Mouse (Mus musculus) kidney, embryonic 15.5 days (tissue): Measurements from ENCODE around the gene Nkx2-5. TPM values are rescaled to one million over a fixed set of nuclear protein-coding genes. Genes with fewer than 3 reads are reported as not detected.

ENCODE experiments used
- ATAC-seq: fragments of 200-750 bp; cut with Nextera tagmentation; replicated peaks from 2 replicates; pipeline ENCODE4 v1.8.0; 2017; ENCODE audit warnings: moderate TSS enrichment; ENCODE audit not compliant: low FRiP score
- H3K27ac ChIP-seq: fragments of 300-500 bp; sonication (generic); 2 replicates; pipeline ENCODE4 v1.5.1; 2015; ENCODE audit warnings: mild to moderate bottlenecking, inconsistent platforms
- H3K27me3 ChIP-seq: fragments of 300-500 bp; sonication (generic); 2 replicates; pipeline ENCODE4 v1.6.1; 2015; ENCODE audit warnings: inconsistent platforms
- H3K36me3 ChIP-seq: fragments of 300-500 bp; sonication (generic); 2 replicates; pipeline ENCODE4 v1.6.1; 2015; ENCODE audit warnings: inconsistent platforms
- H3K4me1 ChIP-seq: fragments of 300-500 bp; sonication (generic); 2 replicates; pipeline ENCODE4 v1.6.1; 2015; ENCODE audit warnings: inconsistent platforms
- H3K4me2 ChIP-seq: fragments of 300-500 bp; sonication (generic); 2 replicates; pipeline ENCODE4 v1.6.1; 2015; ENCODE audit warnings: moderate library complexity, mild to moderate bottlenecking, inconsistent platforms
- H3K4me3 ChIP-seq: fragments of 300-500 bp; sonication (generic); replicated peaks from 2 replicates; pipeline ENCODE4 v1.5.1; 2015; ENCODE audit warnings: mild to moderate bottlenecking, inconsistent platforms
- H3K9ac ChIP-seq: fragments of 300-500 bp; sonication (generic); 2 replicates; pipeline ENCODE4 v1.6.1; 2015; ENCODE audit warnings: mild to moderate bottlenecking, inconsistent platforms
- H3K9me3 ChIP-seq: fragments of 300-500 bp; sonication (generic); replicated peaks from 2 replicates; pipeline ENCODE4 v1.6.1; 2016; ENCODE audit warnings: inconsistent platforms
- whole genome bisulfite sequencing: fragments of 180-500 bp; shearing (Covaris S2); methylation state at CpG from one replicate; pipeline ENCODE4 v1.1.7; 2015; ENCODE audit warnings: mixed read lengths; 5-methylcytosine and 5-hydroxymethylcytosine counted together
- polyA plus RNA-seq: library from polyadenylated mRNA; unstranded; fragments of >200 nt; fragmentation: Nextera tagmentation; extraction: Ambion mirVana; gene quantifications from 2 replicates; pipeline ENCODE4 v1.2.1, GENCODE M21; 2015

Gene Nkx2-5
- polyA plus RNA-seq, 1 experiment from 2014 or later, result not detected

DNA sequence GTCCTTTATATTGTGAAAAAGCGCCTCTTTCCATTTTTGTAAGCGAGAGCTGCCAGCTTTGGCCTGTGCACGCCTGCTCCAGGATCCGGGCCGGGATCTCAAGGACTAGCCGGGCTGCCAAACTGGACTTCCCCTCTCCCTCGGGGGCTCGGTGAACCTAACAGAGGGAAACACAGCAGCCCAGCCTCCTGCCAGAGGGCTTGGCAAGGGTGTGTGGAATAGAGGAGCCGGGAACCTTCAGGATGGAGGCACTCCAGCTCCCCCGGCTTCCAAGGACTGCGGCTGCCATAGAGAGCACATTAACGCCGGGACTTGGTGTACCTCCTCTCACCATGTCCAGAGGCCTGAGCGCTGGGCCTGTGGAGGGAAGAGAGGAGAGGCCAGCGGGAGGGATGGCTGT is 52.7 kb downstream of the Nkx2-5 start:
- peaks cover 62% of the 10 kb centered on the region for H3K36me3 ChIP-seq
- H3K4me2 ChIP-seq, result no peak overlapping the region
- no peaks in the 10 kb centered on the region for H3K27me3 ChIP-seq
- H3K4me3 ChIP-seq, result no peak overlapping the region
- 89% methylated on average over 15 of the region's 15 CpGs for WGBS
- ATAC-seq, result no peak
- H3K27ac ChIP-seq, result no peak overlapping the region
- no peaks in the 10 kb centered on the region for H3K4me1 ChIP-seq
- H3K9me3 ChIP-seq, result no peaks in the 10 kb centered on the region
- H3K9ac ChIP-seq, result no peak overlapping the region

- Histone ChIP-seq H3K27ac (no peak overlapping the region), H3K4me2 (no peak overlapping the region), H3K27me3 (no peaks in the 10 kb centered on the region), H3K4me1 (no peaks in the 10 kb centered on the region), H3K36me3 (peaks cover 67% of the 10 kb centered on the region), H3K9ac (no peak overlapping the region), H3K9me3 (no peaks in the 10 kb centered on the region), H3K4me3 (no peak overlapping the region)
- 76% methylated on average over 7 of the region's 7 CpGs for WGBS
- ATAC-seq, result no peak
Observed at GRCm38 (mm10) chr17:26791580-26791979, 53.2 kb downstream of the Nkx2-5 start.

DNA sequence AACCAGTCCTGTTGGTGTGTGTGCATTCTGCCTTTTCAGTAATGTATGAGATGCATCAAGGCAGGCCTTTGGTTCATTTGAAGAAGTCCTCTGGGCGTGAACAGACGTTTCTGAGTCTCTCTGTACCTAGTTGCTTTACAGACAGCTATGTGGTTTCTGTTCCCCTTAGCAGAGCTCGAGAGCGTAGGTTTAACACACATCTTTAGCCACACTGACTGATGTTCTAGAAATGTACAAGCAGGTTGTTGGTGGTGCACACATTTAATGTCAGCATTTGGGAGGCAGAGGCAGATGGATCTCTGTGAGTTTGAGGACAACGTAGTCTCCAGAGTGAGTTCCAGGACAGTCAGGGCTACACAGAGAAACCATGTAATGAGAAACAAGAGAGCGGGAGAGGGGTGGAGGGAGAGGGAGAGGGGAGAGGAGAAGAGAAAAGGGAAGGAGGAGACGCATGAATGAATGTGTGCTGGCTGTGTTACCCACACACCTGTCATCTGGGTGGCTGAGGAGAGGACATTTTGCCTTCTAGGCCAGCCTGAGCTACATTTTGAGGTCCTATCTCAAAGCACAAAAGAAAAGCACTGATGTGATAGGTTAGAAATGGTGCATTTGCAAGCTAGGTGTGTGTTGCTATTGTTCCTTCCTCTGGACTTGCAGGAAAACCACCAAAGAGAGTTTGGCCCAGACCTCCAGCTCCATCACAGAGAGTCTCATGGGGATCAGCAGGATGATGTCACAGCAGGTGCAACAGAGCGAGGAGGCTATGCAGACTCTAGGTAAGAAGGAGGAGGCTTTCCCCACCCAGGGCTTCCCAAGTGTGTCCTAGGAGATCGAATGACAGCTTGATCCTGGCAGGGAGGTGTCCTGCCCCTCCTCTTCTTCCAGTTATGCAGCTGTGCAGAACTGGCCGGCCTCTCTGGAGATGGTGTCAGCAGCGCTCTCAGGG is 54.3 kb downstream of the Nkx2-5 start:
- peak; percentile 46; the same call in 1 of the 2 replicates for ATAC-seq
- H3K9ac ChIP-seq, result no peak overlapping the region
- H3K27ac ChIP-seq, result no peak overlapping the region
- 80% methylated on average over 11 of the region's 11 CpGs for WGBS
- H3K4me3 ChIP-seq, result no peak overlapping the region
- no peaks in the 10 kb centered on the region for H3K4me1 ChIP-seq
- no peak overlapping the region for H3K4me2 ChIP-seq
- peaks cover 74% of the 10 kb centered on the region for H3K36me3 ChIP-seq
- no peaks in the 10 kb centered on the region for H3K27me3 ChIP-seq
- no peaks in the 10 kb centered on the region for H3K9me3 ChIP-seq

DNA sequence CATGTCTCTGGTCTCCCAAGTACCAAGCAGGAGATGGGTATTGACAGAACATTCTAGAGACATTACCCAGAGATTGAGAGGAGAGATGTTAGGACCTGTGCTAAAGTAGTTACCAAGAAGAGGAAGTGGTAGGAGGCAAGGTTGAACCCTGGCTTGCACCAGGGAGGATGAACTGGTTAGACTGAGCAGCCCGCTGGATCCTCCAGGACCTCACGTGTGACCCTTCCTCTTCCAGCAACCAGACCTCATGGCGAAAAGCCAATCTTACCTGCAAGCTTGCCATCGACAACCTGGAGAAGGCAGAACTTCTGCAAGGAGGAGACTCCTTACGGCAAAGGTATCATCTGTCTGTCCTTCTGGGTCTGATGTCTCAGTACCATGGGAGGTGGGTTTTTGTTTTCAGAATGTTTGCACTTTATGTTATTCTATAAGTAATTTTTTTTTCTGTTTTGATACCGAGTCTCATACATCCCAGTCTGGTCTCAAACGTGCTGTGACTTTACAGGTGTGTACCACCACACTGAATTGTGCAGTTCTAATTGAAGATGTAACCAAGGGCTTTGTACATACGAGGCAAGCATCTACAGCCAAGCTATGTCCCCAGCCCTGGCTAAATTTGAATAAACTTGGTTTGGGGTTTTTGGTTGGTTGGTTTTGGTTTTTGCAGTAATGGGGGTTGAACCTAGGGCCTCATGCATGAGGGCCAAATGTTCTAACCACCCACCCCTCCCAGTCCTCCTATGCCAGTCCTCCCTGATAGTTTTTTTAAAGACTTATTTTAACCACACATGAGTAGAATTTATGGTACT is 55.1 kb downstream of the Nkx2-5 start:
- no peak for ATAC-seq
- Histone ChIP-seq H3K9ac (no peak overlapping the region), H3K4me1 (no peaks in the 10 kb centered on the region), H3K4me2 (no peak overlapping the region), H3K36me3 (peaks cover 83% of the 10 kb centered on the region), H3K4me3 (no peak overlapping the region), H3K27me3 (no peaks in the 10 kb centered on the region), H3K27ac (no peak overlapping the region), H3K9me3 (no peaks in the 10 kb centered on the region)
- 90% methylated on average over 8 of the region's 8 CpGs for WGBS

GRCm38 (mm10) chr17:26788986-26789385 is 55.8 kb downstream of the Nkx2-5 start:
- Histone ChIP-seq H3K27ac (no peak overlapping the region), H3K27me3 (no peaks in the 10 kb centered on the region), H3K9ac (no peak overlapping the region), H3K4me3 (no peak overlapping the region), H3K36me3 (peaks cover 90% of the 10 kb centered on the region), H3K4me2 (no peak overlapping the region), H3K4me1 (no peaks in the 10 kb centered on the region), H3K9me3 (no peaks in the 10 kb centered on the region)
- ATAC-seq, result no peak
- 92% methylated on average over 8 of the region's 8 CpGs for WGBS

Other genes with a start within 250 kb of the Nkx2-5 start
- 211 and 224 TPM in 2 replicates for gene Atp6v0e, start 181.8 kb downstream of the Nkx2-5 start, polyA plus RNA-seq
- gene Crebrf, start 129.4 kb downstream of the Nkx2-5 start, polyA plus RNA-seq, result 7.0 and 9.0 TPM in 2 replicates
- 51.3 and 52.3 TPM in 2 replicates for gene Bnip1, start 63.9 kb downstream of the Nkx2-5 start, polyA plus RNA-seq
- gene Kifc5b, start 72.1 kb upstream of the Nkx2-5 start, polyA plus RNA-seq, result 9.0 and 9.3 TPM in 2 replicates
- gene Phf1, start 88.0 kb upstream of the Nkx2-5 start, polyA plus RNA-seq, result 7.0 and 8.7 TPM in 2 replicates
- 192 and 203 TPM in 2 replicates for gene Cuta, start 94.6 kb upstream of the Nkx2-5 start, polyA plus RNA-seq
- 1.9 and 2.0 TPM in 2 replicates for gene Syngap1, start 96.2 kb upstream of the Nkx2-5 start, polyA plus RNA-seq
- gene Zbtb9, start 128.2 kb upstream of the Nkx2-5 start, polyA plus RNA-seq, result 18.4 and 20.0 TPM in 2 replicates
- 7.1 and 8.5 TPM in 2 replicates for gene Bak1, start 184.0 kb upstream of the Nkx2-5 start, polyA plus RNA-seq
- gene Itpr3, start 212.3 kb upstream of the Nkx2-5 start, polyA plus RNA-seq, result 7.4 and 8.3 TPM in 2 replicates